Mouse (Mus musculus): ENCODE results near the gene Ppp4r4.

GRCm38 (mm10) chr12:103657991-103658390, 125.9 kb downstream of the Ppp4r4 start:
- TF ChIP-seq POLR2A (IDR thresholded peaks at IDR 0.05; ENCODE audit: borderline replicate concordance, extremely low read depth, insufficient read depth, insufficient read length, poor library complexity, severe bottlenecking) (no peak), CTCF (IDR thresholded peaks at IDR 0.05; ENCODE audit: borderline replicate concordance, extremely low read depth, insufficient read depth, insufficient read length) (no peak)
